Mouse (Mus musculus) limb, embryonic 11.5 days (tissue): ENCODE results near the gene Plcb3. TPM values are rescaled to one million over a fixed set of nuclear protein-coding genes. Genes with fewer than 3 reads are reported as not detected.
"Not testable (repeated sequence)": the region's sequence is repeated elsewhere in the genome, so short reads cannot be mapped to it uniquely, and the experiment has no call there.

Experiments used
- ATAC-seq: fragments of 200-750 bp; cut with Nextera tagmentation; 2 replicates; pipeline ENCODE4 v1.8.0; 2017; ENCODE audit warnings: low read depth; ENCODE audit not compliant: insufficient number of reproducible peaks, low FRiP score, low TSS enrichment
- DNase-seq: peaks from one replicate; pipeline ENCODE4 v3.0.0-alpha.2; 2015; ENCODE audit warnings: low spot score
- H3K27ac ChIP-seq: fragments of 300-500 bp; sonication (generic); replicated peaks from 2 replicates; pipeline ENCODE4 v1.5.1; 2014; ENCODE audit warnings: low read depth, mild to moderate bottlenecking, low read length
- H3K27me3 ChIP-seq: fragments of 300-500 bp; sonication (generic); 2 replicates; pipeline ENCODE4 v1.6.1; 2014; ENCODE audit warnings: mild to moderate bottlenecking, low read length, mixed read lengths; ENCODE audit not compliant: control insufficient read depth, insufficient read depth
- H3K36me3 ChIP-seq: fragments of 300-500 bp; sonication (generic); 2 replicates; pipeline ENCODE4 v1.6.1; 2014; ENCODE audit warnings: mild to moderate bottlenecking, low read length, moderate library complexity, mixed read lengths; ENCODE audit not compliant: control insufficient read depth, insufficient read depth
- H3K4me1 ChIP-seq: fragments of 300-500 bp; sonication (generic); 2 replicates; pipeline ENCODE4 v1.6.1; 2014; ENCODE audit warnings: low read length, mixed read lengths; ENCODE audit not compliant: control insufficient read depth, insufficient read depth
- H3K4me2 ChIP-seq: fragments of 300-500 bp; sonication (generic); 2 replicates; pipeline ENCODE4 v1.6.1; 2014; ENCODE audit warnings: low read depth, mild to moderate bottlenecking, moderate library complexity; ENCODE audit not compliant: severe bottlenecking
- H3K4me3 ChIP-seq: fragments of 300-500 bp; sonication (generic); 2 replicates; pipeline ENCODE4 v1.5.1; 2014; ENCODE audit warnings: low read depth, low read length
- H3K9ac ChIP-seq: fragments of 300-500 bp; sonication (generic); 2 replicates; pipeline ENCODE4 v1.6.1; 2014; ENCODE audit warnings: mild to moderate bottlenecking, low read length
- H3K9me3 ChIP-seq: fragments of 300-500 bp; sonication (generic); 2 replicates; pipeline ENCODE4 v1.6.1; 2016; ENCODE audit warnings: low read length; ENCODE audit not compliant: control insufficient read depth
- WGBS: fragments of 180-500 bp; shearing (Covaris S2); extraction: QIAGEN DNeasy Blood & Tissue Kit; methylation state at CpG from one replicate; pipeline ENCODE4 v1.1.7; 2014; 5-methylcytosine and 5-hydroxymethylcytosine counted together
- polyA plus RNA-seq: library from polyadenylated mRNA; unstranded; fragments of >200 nt; fragmentation: Nextera tagmentation; extraction: Ambion mirVana; gene quantifications from 2 replicates; pipeline ENCODE4 v1.2.1, GENCODE M21; 2014

Gene Plcb3
- polyA plus RNA-seq, 1 experiment from 2014 or later = 24.4 TPM

GRCm38 (mm10) chr19:6993011-6993770 lies 16.9 kb upstream of the Plcb3 start:
- Histone ChIP-seq H3K36me3 (peaks cover 2% of the 10 kb centered on the region; the same call in 1 of the 2 replicates), H3K4me3 (peak overlapping the region; percentile 45), H3K4me1 (peaks cover 21% of the 10 kb centered on the region), H3K27me3 (no peaks in the 10 kb centered on the region), H3K9ac (peak overlapping the region; percentile 54), H3K9me3 (no peaks in the 10 kb centered on the region), H3K27ac (no peak overlapping the region), H3K4me2 (peak overlapping the region; percentile 95)
- ATAC-seq (no peak), DNase-seq (no peak)
- 61% methylated on average over 14 of the region's 14 CpGs for WGBS

- Histone ChIP-seq H3K4me2 (peak within 1 kb of the TSS; percentile 95), H3K27ac (no peak within 1 kb of the TSS), H3K9me3 (no peaks in the 10 kb centered on the region), H3K4me1 (peaks cover 25% of the 10 kb centered on the region), H3K4me3 (peak within 1 kb of the TSS; percentile 45), H3K27me3 (no peaks in the 10 kb centered on the region), H3K9ac (peak within 1 kb of the TSS; percentile 70), H3K36me3 (no peaks in the 10 kb centered on the region)
- ATAC-seq = peak; percentile 86
- WGBS = 3% methylated on average over 37 of the region's 37 CpGs
- DNase-seq = peak; percentile 96
Observed at GRCm38 (mm10) chr19:6992011-6992858, 16.0 kb upstream of the Plcb3 start, which contains the start of gene Dnajc4. Gene Dnajc4, minus strand, starts transcription at chr19:6992572.

- not testable (repeated sequence) for H3K27ac ChIP-seq, ATAC-seq, H3K36me3 ChIP-seq, H3K9ac ChIP-seq, H3K27me3 ChIP-seq, H3K4me3 ChIP-seq, H3K9me3 ChIP-seq, DNase-seq, H3K4me2 ChIP-seq
- H3K4me1 ChIP-seq = peaks cover 24% of the 10 kb centered on the region
- 96% methylated on average over 6 of the region's 6 CpGs for WGBS
Observed at GRCm38 (mm10) chr19:6991166-6991565, 14.9 kb upstream of the Plcb3 start.

- ATAC-seq (no peak), DNase-seq (no peak)
- Histone ChIP-seq H3K36me3 (no peaks in the 10 kb centered on the region), H3K4me1 (peaks cover 26% of the 10 kb centered on the region), H3K4me2 (no peak overlapping the region), H3K9ac (no peak overlapping the region), H3K27me3 (no peaks in the 10 kb centered on the region), H3K4me3 (no peak overlapping the region), H3K9me3 (no peaks in the 10 kb centered on the region), H3K27ac (no peak overlapping the region)
- WGBS = 90% methylated on average over 6 of the region's 6 CpGs
Observed at GRCm38 (mm10) chr19:6990712-6991111, 14.4 kb upstream of the Plcb3 start.

- Histone ChIP-seq H3K9ac (no peak overlapping the region), H3K27ac (no peak overlapping the region), H3K4me1 (peaks cover 19% of the 10 kb centered on the region), H3K36me3 (peaks cover 3% of the 10 kb centered on the region; the same call in 1 of the 2 replicates), H3K4me3 (no peak overlapping the region), H3K9me3 (no peaks in the 10 kb centered on the region), H3K4me2 (no peak overlapping the region), H3K27me3 (no peaks in the 10 kb centered on the region)
- ATAC-seq (no peak), DNase-seq (no peak)
- WGBS = 83% methylated on average over 8 of the region's 8 CpGs
Observed at GRCm38 (mm10) chr19:6989251-6989650, 13.0 kb upstream of the Plcb3 start.

- peak overlapping the region; percentile 91 for H3K9ac ChIP-seq
- 6% methylated on average over 8 of the region's 8 CpGs for WGBS
Observed at GRCm38 (mm10) chr19:6987904-6988285, 11.6 kb upstream of the Plcb3 start.

GRCm38 (mm10) chr19:6987061-6987903 lies 11.0 kb upstream of the Plcb3 start, which contains the start of gene Vegfb:
Gene Vegfb, minus strand, starts transcription at chr19:6987651.
- ATAC-seq = peak; percentile 27; the same call in 1 of the 2 replicates

More at GRCm38 (mm10) chr19:6987904-6988285, 11.6 kb upstream of the Plcb3 start:
- Histone ChIP-seq H3K4me1 (peaks cover 19% of the 10 kb centered on the region), H3K9me3 (no peaks in the 10 kb centered on the region), H3K27ac (no peak overlapping the region; the same call in 1 of the 2 replicates), H3K4me3 (peak overlapping the region; percentile 74), H3K4me2 (peak overlapping the region; percentile 88), H3K27me3 (no peaks in the 10 kb centered on the region), H3K36me3 (peaks cover 5% of the 10 kb centered on the region)
- DNase-seq = no peak
- no peak for ATAC-seq

More at GRCm38 (mm10) chr19:6987061-6987903, 11.0 kb upstream of the Plcb3 start, which contains the start of gene Vegfb:
- DNase-seq = peak; percentile 74
- Histone ChIP-seq H3K4me2 (peak within 1 kb of the TSS; percentile 88), H3K9ac (peak within 1 kb of the TSS; percentile 91), H3K9me3 (no peaks in the 10 kb centered on the region), H3K4me3 (peak within 1 kb of the TSS; percentile 74), H3K36me3 (peaks cover 8% of the 10 kb centered on the region), H3K27me3 (no peaks in the 10 kb centered on the region), H3K4me1 (peaks cover 19% of the 10 kb centered on the region), H3K27ac (peak within 1 kb of the TSS; percentile 79)
- under 1% methylated on average over 71 of the region's 85 CpGs for WGBS
